Mouse (Mus musculus) G1E (cell line): ENCODE data around the gene Serping1. TPM values are rescaled to one million over a fixed set of nuclear protein-coding genes. Genes with fewer than 3 reads are reported as not detected.

Experiments used
- ATAC-seq: 2 replicates; pipeline ENCODE4 v1.8.0; 2016; ENCODE audit warnings: mild to moderate bottlenecking; ENCODE audit not compliant: insufficient number of reproducible peaks, poor library complexity, low FRiP score, severe bottlenecking; ENCODE audit errors: extremely low read depth
- DNase-seq: peaks from one replicate; pipeline ENCODE4 v3.0.0; 2012; ENCODE audit warnings: low spot score
- H3K27me3 ChIP-seq: 2 replicates; pipeline ENCODE4 v1.6.1; 2012; ENCODE audit warnings: mild to moderate bottlenecking, low read length, inconsistent platforms; ENCODE audit not compliant: insufficient read depth
- H3K36me3 ChIP-seq: replicated peaks from 2 replicates; pipeline ENCODE3; 2012; ENCODE audit warnings: mild to moderate bottlenecking, inconsistent platforms
- H3K4me1 ChIP-seq: 2 replicates; pipeline ENCODE4 v1.6.1; 2012; ENCODE audit warnings: low read depth, low read length, inconsistent platforms, mixed read lengths; ENCODE audit not compliant: insufficient read depth
- H3K4me3 ChIP-seq: 2 replicates; pipeline ENCODE4 v1.5.1; 2012; ENCODE audit warnings: low read depth, mild to moderate bottlenecking, inconsistent platforms, low read length, moderate library complexity, mixed read lengths
- H3K9me3 ChIP-seq: replicated peaks from 2 replicates; pipeline ENCODE4 v1.6.1; 2012; ENCODE audit warnings: inconsistent platforms
- CTCF ChIP-seq: IDR thresholded peaks from 2 replicates; pipeline ENCODE4 v1.5.1; 2012; ENCODE audit warnings: low read depth, low read length, inconsistent platforms, mixed read lengths
- GATA1 ChIP-seq: IDR thresholded peaks from 2 replicates; pipeline ENCODE4 v1.6.1; 2012; ENCODE audit warnings: borderline replicate concordance, low read length, inconsistent platforms, mixed read lengths
- GATA2 ChIP-seq: IDR thresholded peaks from 2 replicates; pipeline ENCODE4 v1.6.1; 2012; ENCODE audit warnings: low read depth, low read length, inconsistent platforms, borderline replicate concordance
- POLR2AphosphoS5 ChIP-seq: IDR thresholded peaks from 2 replicates; pipeline ENCODE4 v1.6.1; 2012; ENCODE audit warnings: low read depth, low read length, inconsistent platforms; ENCODE audit not compliant: insufficient replicate concordance
- TAL1 ChIP-seq: conservative IDR thresholded peaks from 2 replicates; pipeline ENCODE4 v1.6.1; 2012; ENCODE audit warnings: low read depth, low read length, inconsistent platforms, mixed read lengths
- polyA plus RNA-seq: library from polyadenylated mRNA; stranded (reverse); fragments of >175 nt; gene quantifications from 2 replicates; pipeline ENCODE4 v1.2.3, GENCODE M21; 2012
- total RNA-seq, 2 experiments: library from RNA; stranded (forward) in 1 of 2; stranded (reverse) in 1 of 2; fragments of 200-1000 nt in 1 of 2; fragments of >200 nt in 1 of 2; fragmentation: Nextera tagmentation in 1 of 2; gene quantifications; 2 replicates each; pipeline ENCODE4 v1.2.3; 2014 to 2017

Gene Serping1
- total and polyA plus RNA-seq, 3 experiments, result not detected

DNA sequence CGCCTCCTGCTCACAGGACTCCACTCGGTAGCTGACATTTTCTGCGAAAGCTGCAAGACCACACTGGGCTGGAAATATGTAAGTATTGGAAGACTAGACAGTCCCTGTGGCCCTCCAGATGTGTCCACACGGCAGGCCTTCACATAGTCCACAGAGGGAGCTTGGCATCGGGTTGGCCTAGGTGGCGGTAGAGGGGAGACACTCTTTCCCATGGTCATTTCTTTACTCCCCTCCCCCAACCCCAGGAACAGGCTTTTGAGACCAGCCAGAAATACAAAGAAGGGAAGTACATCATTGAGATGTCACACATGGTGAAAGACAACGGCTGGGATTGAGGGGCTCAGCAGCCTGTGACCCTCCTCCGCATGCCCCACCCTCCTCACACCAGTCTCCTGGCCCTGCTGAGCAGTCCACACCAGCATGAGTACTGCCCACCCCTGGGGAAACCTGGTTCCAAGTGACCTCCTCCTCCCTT is 37.8 kb downstream of the Serping1 start:
- Histone ChIP-seq H3K4me1 (peaks cover 47% of the 10 kb centered on the region), H3K9me3 (no peaks in the 10 kb centered on the region), H3K36me3 (no peaks in the 10 kb centered on the region), H3K4me3 (no peak overlapping the region), H3K27me3 (peaks cover 85% of the 10 kb centered on the region)
- TF ChIP-seq POLR2AphosphoS5, result no peak
- TF ChIP-seq CTCF, result no peak
- no peak for TF ChIP-seq TAL1
- TF ChIP-seq GATA2, result no peak
- TF ChIP-seq GATA1, result no peak
- ATAC-seq, result no peak
- DNase-seq, result no peak

DNA sequence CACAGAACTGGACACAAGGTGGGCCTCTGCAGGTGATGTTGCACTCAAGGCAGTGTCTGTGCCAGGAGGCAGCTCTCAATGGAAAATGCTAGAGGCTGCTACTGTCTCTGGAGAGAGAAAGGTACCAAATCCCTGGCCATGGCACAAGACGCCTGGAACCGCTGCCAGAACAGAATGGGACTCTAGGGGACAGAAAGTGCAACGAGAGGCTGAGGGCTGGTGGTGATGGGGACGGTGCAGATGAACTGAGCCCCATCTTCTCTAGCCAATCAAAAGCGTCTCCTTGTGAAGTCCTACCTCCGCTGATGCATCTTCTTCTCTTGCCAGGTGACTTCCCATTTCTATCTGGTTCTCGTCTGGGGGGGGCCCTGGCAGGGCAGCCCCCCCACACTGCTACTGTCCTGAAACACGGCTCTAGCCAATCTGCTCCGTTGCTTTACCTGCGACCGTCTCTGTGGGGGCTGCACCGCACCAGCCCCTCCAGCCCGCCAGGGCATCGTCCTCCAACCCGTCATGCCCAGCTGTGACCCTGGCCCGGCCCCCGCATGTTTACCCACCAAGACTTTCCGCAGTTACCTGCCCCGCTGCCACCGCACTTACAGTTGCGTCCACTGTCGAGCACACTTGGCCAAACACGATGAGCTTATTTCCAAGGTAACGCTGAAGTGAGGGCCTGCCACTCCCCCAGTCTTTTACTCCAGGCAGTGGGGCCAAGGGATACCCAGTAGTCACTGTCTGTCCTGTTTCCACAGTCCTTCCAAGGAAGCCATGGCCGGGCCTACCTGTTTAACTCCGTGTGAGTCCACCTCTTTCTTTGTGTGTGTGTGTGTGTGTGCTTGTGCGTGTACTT is 38.7 kb downstream of the Serping1 start:
- Histone ChIP-seq H3K36me3 (no peaks in the 10 kb centered on the region), H3K4me3 (no peak overlapping the region), H3K27me3 (peaks cover 77% of the 10 kb centered on the region), H3K9me3 (no peaks in the 10 kb centered on the region), H3K4me1 (peaks cover 40% of the 10 kb centered on the region)
- TF ChIP-seq GATA2 (no peak), CTCF (no peak), GATA1 (no peak), POLR2AphosphoS5 (no peak), TAL1 (no peak)
- ATAC-seq (no peak), DNase-seq (no peak)

DNA sequence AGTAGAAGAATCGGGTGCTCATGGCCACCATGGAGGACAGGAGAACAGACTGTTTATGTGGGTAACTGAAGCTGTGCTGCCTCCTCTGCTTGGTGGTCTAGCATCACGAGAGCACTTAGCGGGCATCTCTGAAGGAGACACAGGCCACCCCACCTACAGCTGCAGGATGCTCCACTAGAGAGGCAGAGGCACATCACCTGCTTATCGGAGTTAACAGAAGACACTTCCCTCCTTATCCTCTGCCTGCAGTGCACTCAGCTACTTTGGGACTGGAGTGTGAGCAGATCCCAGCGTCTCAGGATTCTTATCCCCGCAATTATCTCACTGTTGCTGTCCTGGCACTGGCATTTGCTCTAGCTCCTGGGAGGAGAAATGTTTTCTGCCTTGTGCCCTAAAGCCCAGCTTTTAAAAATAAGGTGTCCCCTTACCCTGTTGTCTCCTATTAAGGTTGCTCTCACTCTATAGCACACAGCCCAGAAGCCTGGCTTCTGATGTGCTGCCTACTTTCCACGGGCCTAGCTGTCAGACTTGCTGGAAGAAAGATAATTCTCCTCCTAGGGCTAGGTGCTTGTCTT is 39.8 kb downstream of the Serping1 start:
- no peaks in the 10 kb centered on the region for H3K9me3 ChIP-seq
- ATAC-seq (peak; percentile 77), DNase-seq (peak; percentile 15)
- TF ChIP-seq TAL1 (peak; percentile 66), POLR2AphosphoS5 (no peak)
- H3K4me3 ChIP-seq, result no peak overlapping the region; the same call in 1 of the 2 replicates
- peaks cover 69% of the 10 kb centered on the region for H3K27me3 ChIP-seq
- H3K4me1 ChIP-seq, result peaks cover 36% of the 10 kb centered on the region
- H3K36me3 ChIP-seq, result no peaks in the 10 kb centered on the region

DNA sequence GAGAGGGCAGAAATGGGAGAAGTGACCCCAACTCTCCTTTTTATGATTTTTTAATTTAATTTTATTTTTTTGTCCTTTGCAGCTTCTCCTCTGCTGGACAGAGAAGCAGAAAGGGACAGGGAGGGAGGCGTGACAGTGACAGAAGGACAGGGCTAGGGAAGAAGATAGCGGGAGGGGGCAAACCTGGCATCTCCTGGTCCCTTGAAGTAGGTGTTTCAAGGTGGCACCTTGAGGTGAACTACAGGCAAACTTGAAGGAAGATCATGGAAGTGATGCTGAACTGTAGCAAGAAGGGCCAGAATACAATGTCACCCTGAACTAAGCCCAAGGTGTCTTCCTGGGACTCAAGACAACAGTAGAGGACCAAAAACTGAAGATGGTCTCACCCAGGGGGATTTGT is 40.3 kb downstream of the Serping1 start:
- DNase-seq (no peak), ATAC-seq (no peak)
- Histone ChIP-seq H3K4me3 (no peak overlapping the region; the same call in 1 of the 2 replicates), H3K27me3 (peaks cover 64% of the 10 kb centered on the region), H3K9me3 (no peaks in the 10 kb centered on the region), H3K36me3 (no peaks in the 10 kb centered on the region), H3K4me1 (peaks cover 40% of the 10 kb centered on the region)
- TF ChIP-seq GATA1 (no peak), CTCF (no peak), POLR2AphosphoS5 (no peak), GATA2 (no peak), TAL1 (no peak)

DNA sequence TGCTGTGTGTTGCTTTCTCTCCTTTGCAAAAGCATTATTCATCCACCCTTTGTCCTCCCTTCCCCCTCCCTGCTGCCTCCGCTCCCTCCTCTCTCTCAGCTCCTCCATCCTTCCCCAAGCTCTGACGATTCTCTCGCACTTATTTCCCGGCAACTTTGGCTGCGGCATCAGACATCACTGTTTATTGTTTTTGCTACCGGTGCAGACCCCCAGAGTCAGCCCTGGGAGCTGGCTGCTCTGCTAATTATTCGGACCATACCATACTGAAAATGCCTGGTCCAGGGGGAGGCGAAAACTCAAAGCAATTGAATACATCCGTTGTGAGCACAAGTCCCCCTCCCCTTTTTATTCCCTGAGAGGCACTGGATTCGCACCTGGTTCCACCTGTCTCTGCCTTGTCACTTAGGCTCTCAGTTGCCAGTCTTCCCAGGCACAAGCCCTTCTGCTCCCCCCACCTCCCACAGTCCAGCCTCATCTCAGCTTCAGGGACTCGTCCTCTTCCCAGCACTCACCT is 40.8 kb downstream of the Serping1 start:
- no peak for DNase-seq
- peaks cover 42% of the 10 kb centered on the region for H3K4me1 ChIP-seq
- H3K27me3 ChIP-seq, result peaks cover 61% of the 10 kb centered on the region

DNA sequence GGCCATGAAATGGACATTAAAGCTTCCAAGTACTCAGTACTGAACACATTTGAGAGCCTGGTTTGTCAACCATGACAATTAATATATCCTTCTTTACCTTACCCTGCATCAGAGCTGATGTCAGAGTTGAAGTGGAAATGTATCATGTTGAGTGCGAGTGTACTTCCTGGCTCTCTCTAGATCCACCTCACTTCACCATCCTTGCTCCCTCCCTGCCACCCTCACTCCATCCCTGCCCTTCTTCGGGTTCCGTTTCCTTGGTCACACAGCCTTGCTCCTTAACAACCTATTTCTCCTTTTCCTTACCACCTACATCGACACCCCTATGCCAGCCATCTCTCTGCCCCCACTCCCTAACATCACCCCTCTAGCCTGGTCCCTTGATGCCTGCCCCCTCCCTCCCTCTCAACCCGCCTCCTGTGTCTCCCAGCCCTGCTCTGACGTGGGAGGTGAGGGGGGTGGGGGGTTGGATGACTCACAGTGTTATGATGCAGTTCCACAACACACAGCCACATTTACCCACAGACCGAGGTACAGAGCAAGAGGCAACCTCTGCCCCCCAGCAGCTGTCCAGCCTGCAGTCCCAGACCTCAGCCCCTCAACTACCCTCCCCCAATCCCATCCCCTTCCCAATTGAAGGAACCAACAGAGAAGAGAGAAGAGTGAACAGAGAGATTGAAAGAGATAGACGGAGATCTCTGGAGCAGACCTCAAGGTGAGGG is 41.5 kb downstream of the Serping1 start, which contains the start of gene Ypel4:
Gene Ypel4 (plus strand): TSS at position 480 of the 722 bp plus-strand sequence.
- H3K4me1 ChIP-seq, result peaks cover 42% of the 10 kb centered on the region
- no peaks in the 10 kb centered on the region for H3K36me3 ChIP-seq
- H3K9me3 ChIP-seq, result no peaks in the 10 kb centered on the region
- H3K4me3 ChIP-seq, result no peak within 1 kb of the TSS
- H3K27me3 ChIP-seq, result peaks cover 57% of the 10 kb centered on the region
- TF ChIP-seq POLR2AphosphoS5, result no peak
- no peak for TF ChIP-seq GATA2
- TF ChIP-seq TAL1, result no peak
- TF ChIP-seq CTCF, result no peak
- TF ChIP-seq GATA1, result no peak
- no peak for DNase-seq
- ATAC-seq, result no peak

More for the DNA sequence above, 40.8 kb downstream of the Serping1 start:
- TF ChIP-seq TAL1 (no peak), CTCF (no peak), POLR2AphosphoS5 (no peak), GATA1 (no peak), GATA2 (no peak)
- no peak overlapping the region for H3K4me3 ChIP-seq
- no peaks in the 10 kb centered on the region for H3K9me3 ChIP-seq
- no peak for ATAC-seq
- H3K36me3 ChIP-seq, result no peaks in the 10 kb centered on the region
